Mouse (Mus musculus) neural tube, embryonic 11.5 days (tissue): ENCODE results near the gene Dennd1a. TPM values are rescaled to one million over a fixed set of nuclear protein-coding genes. Genes with fewer than 3 reads are reported as not detected.

ENCODE experiments used
- ATAC-seq: fragments of 200-750 bp; cut with Nextera tagmentation; 2 replicates; pipeline ENCODE4 v1.8.0; 2017; ENCODE audit warnings: moderate number of reproducible peaks, mild to moderate bottlenecking, moderate TSS enrichment, moderate library complexity; ENCODE audit not compliant: insufficient read depth, low FRiP score, low TSS enrichment
- DNase-seq: peaks from one replicate; pipeline ENCODE4 v3.0.0-alpha.2; 2015; ENCODE audit warnings: low spot score
- H3K27ac ChIP-seq: fragments of 300-500 bp; sonication (generic); 2 replicates; pipeline ENCODE4 v1.5.1; 2014; ENCODE audit warnings: low read depth, mild to moderate bottlenecking, low read length
- H3K27me3 ChIP-seq: fragments of 300-500 bp; sonication (generic); 2 replicates; pipeline ENCODE4 v1.6.1; 2014; ENCODE audit warnings: mild to moderate bottlenecking, low read length, mixed read lengths; ENCODE audit not compliant: control insufficient read depth, insufficient read depth
- H3K36me3 ChIP-seq: fragments of 300-500 bp; sonication (generic); 2 replicates; pipeline ENCODE4 v1.6.1; 2014; ENCODE audit warnings: mild to moderate bottlenecking, low read length, moderate library complexity, mixed read lengths; ENCODE audit not compliant: control insufficient read depth, insufficient read depth
- H3K4me1 ChIP-seq: fragments of 300-500 bp; sonication (generic); 2 replicates; pipeline ENCODE4 v1.6.1; 2014; ENCODE audit warnings: low read length, mixed read lengths; ENCODE audit not compliant: control insufficient read depth, insufficient read depth
- H3K4me2 ChIP-seq: fragments of 300-500 bp; sonication (generic); 2 replicates; pipeline ENCODE4 v1.6.1; 2014; ENCODE audit warnings: low read depth, mild to moderate bottlenecking, moderate library complexity
- H3K4me3 ChIP-seq: fragments of 300-500 bp; sonication (generic); 2 replicates; pipeline ENCODE4 v1.5.1; 2014; ENCODE audit warnings: low read depth, low read length
- H3K9ac ChIP-seq: fragments of 300-500 bp; sonication (generic); 2 replicates; pipeline ENCODE4 v1.6.1; 2014; ENCODE audit warnings: mild to moderate bottlenecking, low read length
- H3K9me3 ChIP-seq: fragments of 300-500 bp; sonication (generic); 2 replicates; pipeline ENCODE4 v1.6.1; 2016; ENCODE audit warnings: low read length; ENCODE audit not compliant: control insufficient read depth
- WGBS: fragments of 180-500 bp; shearing (Covaris S2); extraction: QIAGEN DNeasy Blood & Tissue Kit; methylation state at CpG from one replicate; pipeline ENCODE4 v1.1.7; 2014; 5-methylcytosine and 5-hydroxymethylcytosine counted together
- polyA plus RNA-seq: library from polyadenylated mRNA; unstranded; fragments of >200 nt; fragmentation: Nextera tagmentation; extraction: Ambion mirVana; gene quantifications from 2 replicates; pipeline ENCODE4 v1.2.1, GENCODE M21; 2014

The Dennd1a gene
- polyA plus RNA-seq, 1 experiment from 2014 or later, result 7.3 TPM

- Histone ChIP-seq H3K27me3 (no peaks in the 10 kb centered on the region), H3K4me3 (peak overlapping the region; percentile 53), H3K9me3 (no peaks in the 10 kb centered on the region), H3K9ac (peak overlapping the region; percentile 71), H3K27ac (peak overlapping the region; percentile 49; the same call in 1 of the 2 replicates), H3K4me2 (peak overlapping the region; percentile 68), H3K4me1 (peaks cover 54% of the 10 kb centered on the region), H3K36me3 (no peaks in the 10 kb centered on the region)
- no peak for ATAC-seq
- no peak for DNase-seq
- WGBS, result 4% methylated on average over 20 of the region's 20 CpGs
Measured at GRCm38 (mm10) chr2:37776611-37777411, 510.4 kb downstream of the Dennd1a start.

GRCm38 (mm10) chr2:37776016-37776415 lies 511.2 kb downstream of the Dennd1a start, which contains the start of gene Crb2:
Gene Crb2 (plus strand): TSS chr2:37776249.
- peak within 1 kb of the TSS; percentile 68 for H3K4me2 ChIP-seq
- peak; percentile 78 for DNase-seq
- peaks cover 52% of the 10 kb centered on the region for H3K4me1 ChIP-seq
- H3K9ac ChIP-seq, result peak within 1 kb of the TSS; percentile 71
- H3K9me3 ChIP-seq, result no peaks in the 10 kb centered on the region
- no peaks in the 10 kb centered on the region for H3K36me3 ChIP-seq
- H3K27me3 ChIP-seq, result no peaks in the 10 kb centered on the region
- under 1% methylated on average over 10 of the region's 18 CpGs for WGBS
- H3K4me3 ChIP-seq, result peak within 1 kb of the TSS; percentile 53
- peak within 1 kb of the TSS; percentile 49; the same call in 1 of the 2 replicates for H3K27ac ChIP-seq
- peak; percentile 33 for ATAC-seq

GRCm38 (mm10) chr2:37774571-37774970 lies 512.6 kb downstream of the Dennd1a start:
- H3K27ac ChIP-seq, result no peak overlapping the region
- H3K4me2 ChIP-seq, result no peak overlapping the region
- no peaks in the 10 kb centered on the region for H3K9me3 ChIP-seq
- H3K4me3 ChIP-seq, result no peak overlapping the region
- H3K9ac ChIP-seq, result no peak overlapping the region
- peak; percentile 85 for DNase-seq
- WGBS, result 12% methylated on average over 5 of the region's 5 CpGs
- H3K36me3 ChIP-seq, result no peaks in the 10 kb centered on the region
- ATAC-seq, result no peak
- no peaks in the 10 kb centered on the region for H3K27me3 ChIP-seq
- H3K4me1 ChIP-seq, result peaks cover 37% of the 10 kb centered on the region

- DNase-seq (peak; percentile 88), ATAC-seq (peak; percentile 21; the same call in 1 of the 2 replicates)
- WGBS, result under 1% methylated on average over 18 of the region's 18 CpGs
- H3K9ac ChIP-seq, result 0 out of 2 replicates have a peak overlapping the region, but pooled peaks have one; percentile 23
- H3K4me2 ChIP-seq, result peak overlapping the region; percentile 41
- H3K27ac ChIP-seq, result no peak overlapping the region
- H3K36me3 ChIP-seq, result no peaks in the 10 kb centered on the region
- H3K4me1 ChIP-seq, result peaks cover 18% of the 10 kb centered on the region
- H3K27me3 ChIP-seq, result no peaks in the 10 kb centered on the region
- peak overlapping the region; percentile 31 for H3K4me3 ChIP-seq
- H3K9me3 ChIP-seq, result no peaks in the 10 kb centered on the region
Measured at GRCm38 (mm10) chr2:37771618-37772285, 515.4 kb downstream of the Dennd1a start.

GRCm38 (mm10) chr2:37769793-37770192 lies 517.4 kb downstream of the Dennd1a start:
- no peak for ATAC-seq
- Histone ChIP-seq H3K27ac (no peak overlapping the region), H3K9me3 (no peaks in the 10 kb centered on the region), H3K36me3 (no peaks in the 10 kb centered on the region), H3K4me2 (no peak overlapping the region), H3K27me3 (no peaks in the 10 kb centered on the region), H3K4me1 (peaks cover 23% of the 10 kb centered on the region), H3K4me3 (no peak overlapping the region), H3K9ac (no peak overlapping the region)
- no peak for DNase-seq
- 89% methylated on average over 8 of the region's 8 CpGs for WGBS

GRCm38 (mm10) chr2:37768903-37769302 lies 518.3 kb downstream of the Dennd1a start:
- Histone ChIP-seq H3K27me3 (no peaks in the 10 kb centered on the region), H3K4me2 (no peak overlapping the region), H3K36me3 (no peaks in the 10 kb centered on the region), H3K4me3 (no peak overlapping the region), H3K27ac (no peak overlapping the region), H3K9ac (no peak overlapping the region), H3K9me3 (no peaks in the 10 kb centered on the region), H3K4me1 (peaks cover 29% of the 10 kb centered on the region)
- WGBS, result 37% methylated on average over 2 of the region's 2 CpGs
- DNase-seq (no peak), ATAC-seq (no peak)

- Histone ChIP-seq H3K4me2 (no peak overlapping the region), H3K4me1 (peaks cover 31% of the 10 kb centered on the region), H3K4me3 (no peak overlapping the region), H3K9ac (no peak overlapping the region), H3K9me3 (no peaks in the 10 kb centered on the region), H3K27me3 (no peaks in the 10 kb centered on the region), H3K27ac (no peak overlapping the region), H3K36me3 (no peaks in the 10 kb centered on the region)
- ATAC-seq (no peak), DNase-seq (no peak)
- WGBS, result 54% methylated on average over 3 of the region's 3 CpGs
Measured at GRCm38 (mm10) chr2:37767739-37768138, 519.5 kb downstream of the Dennd1a start.

GRCm38 (mm10) chr2:37767080-37767547 lies 520.1 kb downstream of the Dennd1a start:
- Histone ChIP-seq H3K4me1 (peaks cover 31% of the 10 kb centered on the region), H3K27me3 (no peaks in the 10 kb centered on the region), H3K36me3 (no peaks in the 10 kb centered on the region), H3K27ac (no peak overlapping the region), H3K9ac (no peak overlapping the region), H3K9me3 (no peaks in the 10 kb centered on the region), H3K4me2 (no peak overlapping the region), H3K4me3 (no peak overlapping the region)
- DNase-seq (peak; percentile 42), ATAC-seq (no peak)
- 4% methylated on average over 9 of the region's 9 CpGs for WGBS
